ENCODE assay signal across 8 mouse cellular contexts in genomic region chr11:83471766-83472165, GRCm38 (mm10). TPM values are rescaled to one million over a fixed set of nuclear protein-coding genes. Genes with fewer than 3 reads are reported as not detected.
DNase-seq lines count a peak whose midpoint lies in the region; ATAC-seq lines count a peak whose summit lies in the region.
"Had no signal": no experiment of that assay in that cellular context is flagged by ENCODE, and none has a peak within 500 bp of the region (broad histone marks: within the 10 kb centered on the region; RNA-seq: fewer than 3 reads in every experiment).

No protein-coding gene starts in this region.

- no peak overlapping the region for H3K27ac ChIP-seq in lung, embryonic 16.5 days (ENCODE audit: low read length)
- H3K27ac ChIP-seq in forebrain, embryonic 13.5 days: no peak overlapping the region
- peak overlapping the region; percentile 84 for H3K27ac ChIP-seq in liver, embryonic 12.5 days
- peak overlapping the region; percentile 98 for H3K27ac ChIP-seq in stomach, embryonic 15.5 days

- DNase-seq in lung, postnatal 10 days: no peak
- no peak for DNase-seq in ovary, adult 18-20 months (ENCODE audit: low spot score)
- DNase-seq in gastrocnemius, postnatal 4 days (ENCODE audit: low spot score in 2 of 2): no peak

- no peaks in the 10 kb centered on the region for H3K9me3 ChIP-seq in lung, embryonic 16.5 days (ENCODE audit: control insufficient read depth, low read length)
- no peaks in the 10 kb centered on the region for H3K9me3 ChIP-seq in forebrain, embryonic 13.5 days (replicated peaks)
- no peaks in the 10 kb centered on the region for H3K9me3 ChIP-seq in liver, embryonic 12.5 days (replicated peaks)
- H3K9me3 ChIP-seq in stomach, embryonic 15.5 days: no peaks in the 10 kb centered on the region

- peak overlapping the region; percentile 74; the same call in 1 of the 2 replicates for H3K9ac ChIP-seq in lung, embryonic 16.5 days (ENCODE audit: low read length)
- no peak overlapping the region for H3K9ac ChIP-seq in forebrain, embryonic 13.5 days
- peak overlapping the region; percentile 74 for H3K9ac ChIP-seq in liver, embryonic 12.5 days
- H3K9ac ChIP-seq in stomach, embryonic 15.5 days: peak overlapping the region; percentile 39; the same call in 1 of the 2 replicates

- no peaks in the 10 kb centered on the region for H3K27me3 ChIP-seq in lung, embryonic 16.5 days (ENCODE audit: control insufficient read depth, insufficient read depth, low read depth, low read length)
- H3K27me3 ChIP-seq in forebrain, embryonic 13.5 days: 0 out of 2 replicates have a peak, but pooled peaks cover 4% of the 10 kb centered on the region
- peaks cover 26% of the 10 kb centered on the region for H3K27me3 ChIP-seq in liver, embryonic 12.5 days (replicated peaks)
- no peaks in the 10 kb centered on the region for H3K27me3 ChIP-seq in stomach, embryonic 15.5 days (replicated peaks)

- no peaks in the 10 kb centered on the region for H3K36me3 ChIP-seq in lung, embryonic 16.5 days (ENCODE audit: control insufficient read depth, insufficient read depth, low read length)
- peaks cover 5% of the 10 kb centered on the region; the same call in 1 of the 2 replicates for H3K36me3 ChIP-seq in forebrain, embryonic 13.5 days (ENCODE audit: poor library complexity, severe bottlenecking)
- H3K36me3 ChIP-seq in liver, embryonic 12.5 days: peaks cover 15% of the 10 kb centered on the region
- no peaks in the 10 kb centered on the region for H3K36me3 ChIP-seq in stomach, embryonic 15.5 days

- H3K4me2 ChIP-seq in lung, embryonic 16.5 days (ENCODE audit: low read depth, low read length): peak overlapping the region; percentile 73
- peak overlapping the region; percentile 61 for H3K4me2 ChIP-seq in forebrain, embryonic 13.5 days
- H3K4me2 ChIP-seq in liver, embryonic 12.5 days: peak overlapping the region; percentile 83
- H3K4me2 ChIP-seq in stomach, embryonic 15.5 days: peak overlapping the region; percentile 70

- no peak for ATAC-seq in lung, embryonic 16.5 days (ENCODE audit: low read depth)
- no peak for ATAC-seq in forebrain, embryonic 13.5 days
- no peak for ATAC-seq in liver, embryonic 12.5 days
- no peak for ATAC-seq in stomach, embryonic 15.5 days (ENCODE audit: insufficient read depth, low FRiP score, low read depth)

- WGBS in lung, embryonic 16.5 days: 57% methylated on average over 2 of the region's 2 CpGs
- WGBS in forebrain, embryonic 13.5 days: 90% methylated on average over 2 of the region's 2 CpGs
- 72% methylated on average over 2 of the region's 2 CpGs for WGBS in liver, embryonic 12.5 days (ENCODE audit: insufficient replicate concordance)
- 56% methylated on average over 2 of the region's 2 CpGs for WGBS in stomach, embryonic 15.5 days

- H3K4me1 ChIP-seq in lung, embryonic 16.5 days (replicated peaks; ENCODE audit: control insufficient read depth, insufficient read depth, low read length): peaks cover 17% of the 10 kb centered on the region
- H3K4me1 ChIP-seq in forebrain, embryonic 13.5 days: peaks cover 29% of the 10 kb centered on the region
- peaks cover 34% of the 10 kb centered on the region for H3K4me1 ChIP-seq in liver, embryonic 12.5 days
- peaks cover 9% of the 10 kb centered on the region for H3K4me1 ChIP-seq in stomach, embryonic 15.5 days

- peak overlapping the region; percentile 92; the same call in 1 of the 2 replicates for H3K4me3 ChIP-seq in lung, embryonic 16.5 days (ENCODE audit: low read length)
- peak overlapping the region; percentile 93; the same call in 1 of the 2 replicates for H3K4me3 ChIP-seq in forebrain, embryonic 13.5 days
- H3K4me3 ChIP-seq in liver, embryonic 12.5 days: peak overlapping the region; percentile 95
- peak overlapping the region; percentile 79 for H3K4me3 ChIP-seq in stomach, embryonic 15.5 days (replicated peaks)

RNA-seq across cellular contexts. Expression of gene Taf15, which starts 1.1 kb away (rescaled TPM):
- polyA plus RNA-seq in lung, embryonic 16.5 days (2015; fragmentation: Nextera tagmentation; extraction: Ambion mirVana): 12.3 and 13.9 TPM in 2 replicates
- polyA plus RNA-seq in forebrain, embryonic 13.5 days (2015; fragmentation: Nextera tagmentation; extraction: Ambion mirVana): 20.5 and 21.3 TPM in 2 replicates
- polyA plus RNA-seq in liver, embryonic 12.5 days (2016; fragmentation: Nextera tagmentation; extraction: Ambion mirVana): 5.7 and 6.1 TPM in 2 replicates
- 13.4 and 14.9 TPM in 2 replicates for polyA plus RNA-seq in stomach, embryonic 15.5 days (2015; fragmentation: Nextera tagmentation; extraction: Ambion mirVana)
- total RNA-seq in gastrocnemius, postnatal 4 days (2021): 10 to 100 TPM; 34.6 to 40.1 TPM

RNA-seq across cellular contexts. Expression of gene Mmp28, which starts 8.9 kb away (rescaled TPM):
- polyA plus RNA-seq in lung, embryonic 16.5 days (2015; fragmentation: Nextera tagmentation; extraction: Ambion mirVana): 1.7 and 1.8 TPM in 2 replicates
- 2.5 TPM in 2 replicates for polyA plus RNA-seq in forebrain, embryonic 13.5 days (2015; fragmentation: Nextera tagmentation; extraction: Ambion mirVana)
- 0.24 and 0.31 TPM in 2 replicates for polyA plus RNA-seq in liver, embryonic 12.5 days (2016; fragmentation: Nextera tagmentation; extraction: Ambion mirVana)
- polyA plus RNA-seq in stomach, embryonic 15.5 days (2015; fragmentation: Nextera tagmentation; extraction: Ambion mirVana): 2.4 and 3.1 TPM in 2 replicates
- 1 to 10 TPM; 4.7 to 5.4 TPM for total RNA-seq in gastrocnemius, postnatal 4 days (2021)

RNA-seq across cellular contexts. Expression of gene 1700020L24Rik, which starts 34.3 kb away (rescaled TPM):
- polyA plus RNA-seq in lung, embryonic 16.5 days (2015; fragmentation: Nextera tagmentation; extraction: Ambion mirVana): 0.39 TPM in 1 of 2 replicates, not detected in the other
- not detected in 2 replicates for polyA plus RNA-seq in forebrain, embryonic 13.5 days (2015; fragmentation: Nextera tagmentation; extraction: Ambion mirVana)
- 0.22 and 0.70 TPM in 2 replicates for polyA plus RNA-seq in liver, embryonic 12.5 days (2016; fragmentation: Nextera tagmentation; extraction: Ambion mirVana)
- polyA plus RNA-seq in stomach, embryonic 15.5 days (2015; fragmentation: Nextera tagmentation; extraction: Ambion mirVana): 0.72 and 1.1 TPM in 2 replicates
- total RNA-seq in gastrocnemius, postnatal 4 days (2021): not detected

RNA-seq across cellular contexts. Expression of gene Gas2l2, which starts 42.5 kb away (rescaled TPM):
- 0.53 and 0.82 TPM in 2 replicates for polyA plus RNA-seq in lung, embryonic 16.5 days (2015; fragmentation: Nextera tagmentation; extraction: Ambion mirVana)
- polyA plus RNA-seq in forebrain, embryonic 13.5 days (2015; fragmentation: Nextera tagmentation; extraction: Ambion mirVana): 0.21 and 0.30 TPM in 2 replicates
- polyA plus RNA-seq in liver, embryonic 12.5 days (2016; fragmentation: Nextera tagmentation; extraction: Ambion mirVana): not detected in 2 replicates
- 0.08 TPM in 1 of 2 replicates, not detected in the other for polyA plus RNA-seq in stomach, embryonic 15.5 days (2015; fragmentation: Nextera tagmentation; extraction: Ambion mirVana)
- under 1 TPM; 0.15 to 0.34 TPM for total RNA-seq in gastrocnemius, postnatal 4 days (2021)

RNA-seq across cellular contexts. Expression of gene Heatr9, which starts 50.2 kb away (rescaled TPM):
- polyA plus RNA-seq in lung, embryonic 16.5 days (2015; fragmentation: Nextera tagmentation; extraction: Ambion mirVana): not detected in 2 replicates
- not detected in 2 replicates for polyA plus RNA-seq in forebrain, embryonic 13.5 days (2015; fragmentation: Nextera tagmentation; extraction: Ambion mirVana)
- polyA plus RNA-seq in liver, embryonic 12.5 days (2016; fragmentation: Nextera tagmentation; extraction: Ambion mirVana): not detected in 2 replicates
- not detected in 2 replicates for polyA plus RNA-seq in stomach, embryonic 15.5 days (2015; fragmentation: Nextera tagmentation; extraction: Ambion mirVana)
- total RNA-seq in gastrocnemius, postnatal 4 days (2021): not detected
- total RNA-seq: left cerebral cortex, adult 8-10 months had no signal

Comparison
In these comparisons a context has a peak if more than half of its experiments do, and no peak if none do; other contexts are left out.
1. H3K27ac ChIP-seq: peak in liver, embryonic 12.5 days (single experiment) and stomach, embryonic 15.5 days (single experiment); none in lung, embryonic 16.5 days (single experiment) and forebrain, embryonic 13.5 days (single experiment).
2. Peak in every context shown above with its lines, with median percentiles within 50 percentile points of each other: H3K4me2 ChIP-seq and H3K4me3 ChIP-seq.